Mouse (Mus musculus) ES-CJ7 (cell line): ENCODE measurements at regions not wholly inside any gene's neighbourhood (a gene's known extent, or its start where the extent isn't known, plus 50 kb on each side); places are given as distances from the start of the nearest gene placed in this dataset.

Experiments used
- DNase-seq: peaks from one replicate; pipeline ENCODE4 v3.0.0; 2011; ENCODE audit warnings: low read depth, low spot score

- DNase-seq, result no peak
These were observed 345.5 kb downstream of the Ccser2 start for GRCm38 (mm10) chr14:36623036-36623435.

GRCm38 (mm10) chr14:36618459-36619085 lies 350.0 kb downstream of the Ccser2 start:
- DNase-seq, result no peak

GRCm38 (mm10) chr14:36617987-36618386 lies 350.6 kb downstream of the Ccser2 start:
- DNase-seq, result no peak

- no peak for DNase-seq
These were observed 353.7 kb downstream of the Ccser2 start for GRCm38 (mm10) chr14:36614926-36615325.

- no peak for DNase-seq
These were observed 355.7 kb downstream of the Ccser2 start for GRCm38 (mm10) chr14:36612860-36613259.

- DNase-seq, result peak; percentile 60
These were observed 384.4 kb downstream of the Ccser2 start for GRCm38 (mm10) chr14:36584065-36584635.

GRCm38 (mm10) chr14:36583338-36584064 lies 385.1 kb downstream of the Ccser2 start:
- DNase-seq, result no peak

- DNase-seq, result no peak
These were observed 405.2 kb downstream of the Ccser2 start for GRCm38 (mm10) chr14:36563229-36563865.

GRCm38 (mm10) chr14:36537402-36537801 lies 431.2 kb downstream of the Ccser2 start:
- no peak for DNase-seq

GRCm38 (mm10) chr14:36527310-36527709 lies 432.6 kb downstream of the 4930474N05Rik start:
- DNase-seq, result no peak

- no peak for DNase-seq
These were observed 430.9 kb downstream of the 4930474N05Rik start for GRCm38 (mm10) chr14:36525591-36526037.

GRCm38 (mm10) chr14:36502076-36502994 lies 407.6 kb downstream of the 4930474N05Rik start:
- DNase-seq, result no peak

GRCm38 (mm10) chr14:36499323-36499722 lies 404.6 kb downstream of the 4930474N05Rik start:
- no peak for DNase-seq

GRCm38 (mm10) chr14:36485499-36485898 lies 390.8 kb downstream of the 4930474N05Rik start:
- no peak for DNase-seq

- no peak for DNase-seq
These were observed 376.9 kb downstream of the 4930474N05Rik start for GRCm38 (mm10) chr14:36471617-36472016.

GRCm38 (mm10) chr14:36470362-36470761 lies 375.6 kb downstream of the 4930474N05Rik start:
- DNase-seq, result no peak

GRCm38 (mm10) chr14:36453049-36453448 lies 358.3 kb downstream of the 4930474N05Rik start:
- DNase-seq, result no peak

- no peak for DNase-seq
These were observed 355.4 kb downstream of the 4930474N05Rik start for GRCm38 (mm10) chr14:36450126-36450525.

- DNase-seq, result no peak
These were observed 320.0 kb downstream of the 4930474N05Rik start for GRCm38 (mm10) chr14:36414656-36415273.

- DNase-seq, result no peak
These were observed 319.5 kb downstream of the 4930474N05Rik start for GRCm38 (mm10) chr14:36414180-36414579.
